Mouse (Mus musculus): ENCODE results near the gene Slc22a12. TPM values are rescaled to one million over a fixed set of nuclear protein-coding genes. Genes with fewer than 3 reads are reported as not detected.

Slc22a12 gene
- polyA plus RNA-seq, 1 experiment from 2014 or later, result not detected

DNA sequence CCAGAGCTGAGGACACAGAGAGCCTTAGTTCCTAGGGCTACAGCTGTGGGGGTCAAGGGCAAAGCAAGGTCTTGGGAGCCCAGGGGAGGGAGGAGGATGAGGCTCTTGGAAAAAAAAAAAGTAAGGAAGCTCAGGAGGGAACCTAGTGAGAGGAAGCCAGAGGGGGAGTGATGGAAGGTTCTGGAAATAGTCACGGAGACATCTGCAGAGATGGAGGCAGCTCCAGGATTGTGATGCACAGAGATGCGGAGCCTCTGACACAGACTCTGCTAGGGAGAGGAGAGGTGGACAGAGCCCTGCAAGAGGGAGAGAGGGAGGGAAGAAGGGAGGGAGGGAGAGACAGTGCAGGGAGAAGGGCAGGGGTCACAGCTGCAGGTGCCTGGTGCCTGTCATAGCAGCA lies 32.3 kb downstream of the Slc22a12 start:
- TF ChIP-seq CTCF (IDR thresholded peaks at IDR 0.05; ENCODE audit: low read depth) (no peak), EP300 (optimal IDR thresholded peaks at IDR 0.05) (no peak)
- Histone ChIP-seq H3K9me3 (ENCODE audit: control insufficient read depth, low read length) (no peaks in the 10 kb centered on the region), H3K4me1 (replicated peaks; ENCODE audit: control insufficient read depth, insufficient read depth) (no peaks in the 10 kb centered on the region), H3K36me3 (ENCODE audit: control insufficient read depth, insufficient read depth, low read length) (no peaks in the 10 kb centered on the region), H3K27ac (replicated peaks) (no peak overlapping the region), H3K4me2 (replicated peaks; ENCODE audit: low read depth) (no peak overlapping the region), H3K9ac (ENCODE audit: low read length) (no peak overlapping the region), H3K27me3 (ENCODE audit: control insufficient read depth, insufficient read depth, low read length) (peaks cover 2% of the 10 kb centered on the region; the same call in 1 of the 2 replicates), H3K4me3 (ENCODE audit: low read depth, low read length) (no peak overlapping the region)
- 73% methylated on average over 2 of the region's 2 CpGs for WGBS
- no peak for ATAC-seq (ENCODE audit: low FRiP score, low TSS enrichment)
- no peak for DNase-seq (ENCODE audit: low spot score)

- H3K4me3 ChIP-seq (ENCODE audit: low read depth, low read length), result no peak overlapping the region
- H3K27ac ChIP-seq (replicated peaks), result no peak overlapping the region
- no peaks in the 10 kb centered on the region for H3K9me3 ChIP-seq (ENCODE audit: control insufficient read depth, low read length)
- no peak for DNase-seq (ENCODE audit: low spot score)
- no peaks in the 10 kb centered on the region for H3K4me1 ChIP-seq (replicated peaks; ENCODE audit: control insufficient read depth, insufficient read depth)
- ATAC-seq (ENCODE audit: low FRiP score, low TSS enrichment), result no peak
- no peak overlapping the region for H3K4me2 ChIP-seq (replicated peaks; ENCODE audit: low read depth)
- TF ChIP-seq CTCF (IDR thresholded peaks at IDR 0.05; ENCODE audit: low read depth) (no peak), EP300 (optimal IDR thresholded peaks at IDR 0.05) (no peak)
- H3K36me3 ChIP-seq (ENCODE audit: control insufficient read depth, insufficient read depth, low read length), result no peaks in the 10 kb centered on the region
- no peak overlapping the region for H3K9ac ChIP-seq (ENCODE audit: low read length)
- peaks cover 2% of the 10 kb centered on the region; the same call in 1 of the 2 replicates for H3K27me3 ChIP-seq (ENCODE audit: control insufficient read depth, insufficient read depth, low read length)
- WGBS, result 63% methylated on average over 10 of the region's 10 CpGs
Measured at GRCm38 (mm10) chr19:6509881-6510280, 33.0 kb downstream of the Slc22a12 start.

GRCm38 (mm10) chr19:6507393-6507792 lies 35.4 kb downstream of the Slc22a12 start:
- WGBS, result 43% methylated on average over 10 of the region's 10 CpGs
- no peak for ATAC-seq (ENCODE audit: low FRiP score, low TSS enrichment)
- Histone ChIP-seq H3K9me3 (ENCODE audit: control insufficient read depth, low read length) (no peaks in the 10 kb centered on the region), H3K27ac (replicated peaks) (no peak overlapping the region), H3K4me3 (ENCODE audit: low read depth, low read length) (no peak overlapping the region), H3K4me2 (replicated peaks; ENCODE audit: low read depth) (no peak overlapping the region), H3K36me3 (ENCODE audit: control insufficient read depth, insufficient read depth, low read length) (no peaks in the 10 kb centered on the region), H3K27me3 (ENCODE audit: control insufficient read depth, insufficient read depth, low read length) (no peaks in the 10 kb centered on the region), H3K9ac (ENCODE audit: low read length) (no peak overlapping the region), H3K4me1 (replicated peaks; ENCODE audit: control insufficient read depth, insufficient read depth) (0 out of 2 replicates have a peak, but pooled peaks cover under 1% of the 10 kb centered on the region)
- TF ChIP-seq EP300 (optimal IDR thresholded peaks at IDR 0.05) (no peak), CTCF (IDR thresholded peaks at IDR 0.05; ENCODE audit: low read depth) (no peak)
- no peak for DNase-seq (ENCODE audit: low spot score)

- ATAC-seq (ENCODE audit: low FRiP score, low TSS enrichment) (no peak), DNase-seq (ENCODE audit: low spot score) (no peak)
- H3K4me1 ChIP-seq (replicated peaks; ENCODE audit: control insufficient read depth, insufficient read depth), result 0 out of 2 replicates have a peak, but pooled peaks cover 4% of the 10 kb centered on the region
- H3K4me3 ChIP-seq (ENCODE audit: low read depth, low read length), result no peak overlapping the region
- H3K27me3 ChIP-seq (ENCODE audit: control insufficient read depth, insufficient read depth, low read length), result peaks cover 4% of the 10 kb centered on the region; the same call in 1 of the 2 replicates
- H3K27ac ChIP-seq (replicated peaks), result no peak overlapping the region
- H3K9ac ChIP-seq (ENCODE audit: low read length), result no peak overlapping the region
- 80% methylated on average over 12 of the region's 12 CpGs for WGBS
- H3K36me3 ChIP-seq (ENCODE audit: control insufficient read depth, insufficient read depth, low read length), result no peaks in the 10 kb centered on the region
- no peaks in the 10 kb centered on the region for H3K9me3 ChIP-seq (ENCODE audit: control insufficient read depth, low read length)
- H3K4me2 ChIP-seq (replicated peaks; ENCODE audit: low read depth), result no peak overlapping the region
- no peak for TF ChIP-seq EP300 (optimal IDR thresholded peaks at IDR 0.05)
- no peak for TF ChIP-seq CTCF (IDR thresholded peaks at IDR 0.05; ENCODE audit: low read depth)
Measured at GRCm38 (mm10) chr19:6504656-6505045, 38.2 kb downstream of the Slc22a12 start.

- H3K27me3 ChIP-seq (ENCODE audit: control insufficient read depth, insufficient read depth, low read length), result peaks cover 6% of the 10 kb centered on the region; the same call in 1 of the 2 replicates
- no peaks in the 10 kb centered on the region for H3K9me3 ChIP-seq (ENCODE audit: control insufficient read depth, low read length)
- H3K4me2 ChIP-seq (replicated peaks; ENCODE audit: low read depth), result no peak overlapping the region
- H3K4me3 ChIP-seq (ENCODE audit: low read depth, low read length), result no peak overlapping the region
- no peak overlapping the region for H3K9ac ChIP-seq (ENCODE audit: low read length)
- no peaks in the 10 kb centered on the region for H3K36me3 ChIP-seq (ENCODE audit: control insufficient read depth, insufficient read depth, low read length)
- WGBS, result 21% methylated on average over 12 of the region's 16 CpGs
- ATAC-seq (ENCODE audit: low FRiP score, low TSS enrichment) (no peak), DNase-seq (ENCODE audit: low spot score) (no peak)
- no peak overlapping the region for H3K27ac ChIP-seq (replicated peaks)
- 0 out of 2 replicates have a peak, but pooled peaks cover 4% of the 10 kb centered on the region for H3K4me1 ChIP-seq (replicated peaks; ENCODE audit: control insufficient read depth, insufficient read depth)
- TF ChIP-seq CTCF (IDR thresholded peaks at IDR 0.05; ENCODE audit: low read depth) (no peak), EP300 (optimal IDR thresholded peaks at IDR 0.05) (no peak)
Measured at GRCm38 (mm10) chr19:6503926-6504655, 38.7 kb downstream of the Slc22a12 start.
